Mouse (Mus musculus) spleen, adult 2 months (tissue): ENCODE data around the gene Lhfpl2.

Source experiments
- CTCF ChIP-seq: fragments of 200-500 bp; IDR thresholded peaks from 2 replicates; pipeline ENCODE4 v1.5.1; 2011; ENCODE audit warnings: mild to moderate bottlenecking, inconsistent platforms; ENCODE audit not compliant: insufficient read depth, insufficient read length, insufficient replicate concordance; ENCODE audit errors: extremely low read depth
- POLR2A ChIP-seq: fragments of 200-500 bp; IDR thresholded peaks from 2 replicates; pipeline ENCODE4 v1.6.1; 2011; ENCODE audit warnings: low read depth, low read length, inconsistent platforms

GRCm38 (mm10) chr13:94073046-94073715 is 15.6 kb downstream of the Lhfpl2 start:
- TF ChIP-seq POLR2A (no peak), CTCF (no peak)
